Mouse (Mus musculus): Measurements from ENCODE around the gene Irgm1.
A peak's percentile ranks its signal among the peaks of the same experiment; 100 is the strongest.
"Not testable (repeated sequence)": the region's sequence is repeated elsewhere in the genome, so short reads cannot be mapped to it uniquely, and the experiment has no call there.

Gene Irgm1

DNA sequence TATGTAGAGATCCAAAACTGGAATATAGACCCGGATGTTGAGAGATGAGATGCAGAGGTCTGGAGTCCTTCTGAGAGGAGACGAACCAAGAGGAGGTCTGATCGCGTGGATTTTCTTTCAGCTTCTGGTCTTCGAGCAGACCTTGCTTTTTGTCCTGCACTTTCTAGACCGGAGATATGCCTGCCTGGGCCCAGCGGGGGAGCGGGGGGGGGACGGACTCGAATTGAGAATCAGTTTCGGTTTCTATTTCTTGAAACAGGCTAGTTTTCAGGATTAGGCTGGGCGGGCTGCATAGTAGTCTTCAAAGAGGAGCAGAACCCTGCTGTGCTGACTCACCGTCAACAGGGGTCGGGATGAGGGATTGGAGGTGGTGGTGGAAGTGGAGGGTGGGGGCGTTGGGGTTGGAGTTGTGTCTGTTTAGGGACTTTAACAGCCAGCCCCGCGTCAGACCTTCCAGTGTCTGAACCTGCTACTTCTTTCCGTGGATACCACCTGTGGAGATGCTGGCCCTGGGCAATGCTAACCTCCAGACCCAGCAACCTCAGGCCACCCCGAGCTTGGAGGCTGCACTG lies at the start of gene Irgm1:
Irgm1 (minus strand) TSS at position 483 of the 572 bp plus-strand sequence.
- DNase-seq (ENCODE audit: low spot score in 2 of 2): peak in 1 of 2 experiments; percentile 39

DNA sequence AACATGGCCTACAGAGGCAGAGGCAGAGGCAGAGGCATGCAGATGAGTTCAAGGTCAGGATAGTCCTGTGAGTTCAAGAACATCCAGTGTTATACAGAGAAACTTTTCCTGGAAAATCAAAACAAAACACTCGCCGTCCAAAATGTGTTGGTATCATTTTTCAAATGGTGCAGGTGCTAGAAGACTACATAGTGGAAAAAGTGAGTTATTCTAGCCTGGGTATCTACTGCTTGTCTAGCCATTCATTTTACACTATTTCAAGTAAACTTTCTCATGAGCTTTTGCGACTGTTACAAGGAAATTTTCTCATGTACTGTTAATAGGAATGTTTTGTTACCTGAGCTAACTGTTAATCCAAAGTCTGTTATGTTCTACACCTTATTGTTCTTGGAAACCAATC lies 46.9 kb upstream of the Irgm1 start:
- no peak for DNase-seq (ENCODE audit: low spot score in 2 of 2)

- DNase-seq (ENCODE audit: low spot score in 2 of 2): no peak
Measured at GRCm38 (mm10) chr11:48913611-48914010, 42.1 kb upstream of the Irgm1 start.

- DNase-seq (ENCODE audit: low spot score in 2 of 2): no peak
Measured at GRCm38 (mm10) chr11:48908459-48908858, 37.0 kb upstream of the Irgm1 start.

GRCm38 (mm10) chr11:48902021-48902420 lies 30.5 kb upstream of the Irgm1 start, which contains the start of gene Gm5431:
Gm5431 (minus strand) TSS chr11:48902214.
- no peak for DNase-seq (ENCODE audit: low spot score in 2 of 2)

- not testable (repeated sequence) for DNase-seq (ENCODE audit: low spot score in 2 of 2)
Measured at GRCm38 (mm10) chr11:48901567-48901930, 30.1 kb upstream of the Irgm1 start.

DNA sequence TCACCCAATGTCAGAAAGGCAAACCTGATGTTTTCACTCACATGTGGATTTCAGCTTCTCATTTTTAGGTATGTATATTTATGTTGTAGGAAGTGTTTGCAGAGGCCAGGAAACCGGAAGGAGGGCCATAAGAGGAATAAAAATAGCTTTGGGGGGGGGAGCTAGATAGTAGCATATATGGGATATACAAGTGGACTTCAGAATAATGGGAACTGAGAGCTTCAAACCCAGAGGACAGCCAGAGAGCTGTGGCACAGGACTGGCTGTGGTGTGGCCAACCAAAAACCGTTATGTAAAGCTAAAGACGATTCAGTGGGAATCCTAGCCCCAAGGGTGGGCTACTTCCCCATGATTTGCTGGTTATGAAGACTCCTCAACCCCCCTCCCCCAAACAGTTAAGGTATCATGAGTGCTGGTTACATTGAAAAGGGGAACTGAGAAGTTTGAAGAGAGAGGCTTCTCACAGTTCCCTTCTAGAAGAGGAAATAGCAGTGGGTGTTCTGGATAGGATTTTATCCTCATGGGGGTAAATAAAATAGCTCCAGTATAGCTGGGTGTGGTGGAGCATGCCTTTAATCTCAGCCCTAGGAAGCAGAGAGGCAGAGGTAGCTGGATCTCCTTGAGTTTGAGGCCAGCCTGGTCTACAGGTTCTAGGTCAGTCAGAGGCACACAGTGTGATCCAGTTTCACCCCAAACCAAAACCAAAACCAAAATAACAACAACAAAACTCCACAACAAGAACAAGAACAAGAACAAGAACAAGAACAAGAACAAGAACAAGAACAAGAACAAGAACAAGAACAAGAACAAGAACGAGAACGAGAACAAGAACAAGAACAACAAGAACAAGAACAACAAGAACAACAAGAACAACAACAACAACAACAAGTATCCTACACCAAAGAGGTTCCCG lies 29.4 kb upstream of the Irgm1 start:
- DNase-seq (ENCODE audit: low spot score in 2 of 2): not testable (repeated sequence)

GRCm38 (mm10) chr11:48898812-48899431 lies 27.4 kb upstream of the Irgm1 start:
- DNase-seq (ENCODE audit: low spot score in 2 of 2): no peak

DNA sequence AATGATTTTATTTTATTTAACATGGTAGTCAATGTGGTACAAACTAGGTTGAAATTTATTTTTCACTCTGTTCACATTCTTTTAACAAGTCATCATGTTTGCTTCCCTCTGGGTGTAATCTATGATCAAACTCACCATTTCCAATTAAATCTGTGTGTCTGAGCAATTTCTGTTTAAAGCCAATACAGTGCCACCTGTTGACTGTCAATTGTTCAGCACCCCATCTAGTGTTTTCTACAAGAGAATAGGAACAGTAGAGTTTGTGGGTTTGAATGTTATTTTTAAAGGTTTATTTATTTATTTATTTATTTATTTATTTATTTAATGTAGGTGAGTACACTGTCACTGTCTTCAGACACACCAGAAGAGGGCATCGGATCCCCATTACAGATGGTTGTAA lies 5.2 kb upstream of the Irgm1 start:
- no peak for DNase-seq (ENCODE audit: low spot score in 2 of 2)

- not testable (repeated sequence) for DNase-seq (ENCODE audit: low spot score in 2 of 2)
Measured at GRCm38 (mm10) chr11:48875343-48875837, 3.9 kb upstream of the Irgm1 start.

- peak in 1 of 2 experiments; percentile 68 for DNase-seq (ENCODE audit: low spot score in 2 of 2)
Measured at GRCm38 (mm10) chr11:48874465-48874864, 3.0 kb upstream of the Irgm1 start.

DNA sequence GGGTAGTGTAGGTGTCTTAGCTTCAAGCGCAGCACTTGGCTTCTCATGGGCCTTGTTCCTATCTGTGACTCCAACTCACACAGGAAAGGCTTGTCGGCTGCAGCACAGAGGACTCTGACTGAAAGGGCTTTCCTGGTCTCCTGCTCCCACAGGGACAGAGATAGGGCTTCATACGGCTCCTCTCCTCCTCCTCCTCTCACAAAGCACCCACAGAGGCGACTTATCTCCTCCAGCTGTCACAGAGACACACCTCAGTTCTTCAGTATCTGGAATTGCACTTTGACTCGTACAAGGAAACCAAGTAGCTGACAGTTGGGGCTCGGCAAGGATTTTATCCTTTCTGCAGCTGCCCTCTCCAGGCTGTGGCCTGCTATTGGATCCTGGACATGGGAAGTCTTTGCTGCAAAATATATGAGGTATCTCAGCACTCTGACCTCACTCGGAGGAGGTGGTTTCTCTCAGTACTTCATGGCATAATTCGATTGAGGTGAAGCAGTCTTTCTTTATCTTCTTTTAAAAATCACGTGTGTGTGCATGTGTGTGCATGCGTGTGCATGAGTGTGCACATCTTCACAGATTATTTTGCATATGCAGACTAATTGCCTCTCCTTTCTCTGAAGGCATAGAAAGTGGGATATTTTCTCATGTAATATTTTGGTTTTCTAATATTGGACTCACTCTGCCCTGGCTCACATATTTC lies 2.3 kb upstream of the Irgm1 start:
- DNase-seq (ENCODE audit: low spot score in 2 of 2): no peak

GRCm38 (mm10) chr11:48872695-48873300 lies 1.3 kb upstream of the Irgm1 start:
- DNase-seq (ENCODE audit: low spot score in 2 of 2): no peak

- DNase-seq (ENCODE audit: low spot score in 2 of 2): peak in 1 of 2 experiments; percentile 58
Measured at GRCm38 (mm10) chr11:48871817-48872541, 496 bp upstream of the Irgm1 start.

DNA sequence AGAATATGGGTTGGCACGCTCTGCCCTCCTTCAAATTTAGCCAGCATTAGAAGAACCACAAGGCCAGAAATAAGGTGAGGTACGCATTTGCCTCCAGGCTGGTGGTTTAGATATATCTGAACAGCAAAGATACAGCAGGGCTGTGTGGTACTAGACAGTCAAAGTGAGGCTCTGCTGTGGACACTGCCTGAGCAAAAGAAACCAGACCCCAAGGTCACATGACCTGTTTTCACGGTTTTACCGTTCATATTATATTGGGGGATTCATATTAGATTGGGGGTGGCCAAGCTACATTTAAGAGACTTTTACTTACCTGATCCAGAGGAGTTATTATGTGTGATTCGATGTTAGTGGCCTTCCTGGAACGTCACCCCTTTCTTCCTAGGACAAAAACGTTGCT lies 702 bp downstream of the Irgm1 start:
- no peak for DNase-seq (ENCODE audit: low spot score in 2 of 2)

- no peak for DNase-seq (ENCODE audit: low spot score in 2 of 2)
Measured at GRCm38 (mm10) chr11:48869380-48870110, 1.9 kb downstream of the Irgm1 start.

DNA sequence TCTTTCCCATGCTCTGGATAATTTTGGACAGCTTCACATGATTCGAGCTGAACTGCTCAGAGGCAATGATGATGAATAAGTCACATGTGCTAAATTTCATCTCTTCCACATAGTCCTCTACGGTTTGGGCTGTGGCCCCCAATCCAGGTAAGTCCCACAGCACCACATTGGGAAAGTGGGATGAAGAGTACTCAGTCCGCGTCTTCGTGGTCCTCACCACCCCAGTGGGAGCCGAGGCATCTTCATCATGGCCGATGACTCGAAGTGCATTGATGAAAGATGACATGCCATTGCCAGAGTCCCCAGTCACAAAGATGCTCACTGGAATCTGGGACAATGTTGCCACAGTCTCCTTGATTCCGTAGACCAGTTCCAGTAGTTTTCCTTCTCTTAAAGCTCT lies 5.0 kb downstream of the Irgm1 start:
- no peak for DNase-seq (ENCODE audit: low spot score in 2 of 2)

- DNase-seq (ENCODE audit: low spot score in 2 of 2): no peak
Measured at GRCm38 (mm10) chr11:48863808-48864207, 7.7 kb downstream of the Irgm1 start.

DNA sequence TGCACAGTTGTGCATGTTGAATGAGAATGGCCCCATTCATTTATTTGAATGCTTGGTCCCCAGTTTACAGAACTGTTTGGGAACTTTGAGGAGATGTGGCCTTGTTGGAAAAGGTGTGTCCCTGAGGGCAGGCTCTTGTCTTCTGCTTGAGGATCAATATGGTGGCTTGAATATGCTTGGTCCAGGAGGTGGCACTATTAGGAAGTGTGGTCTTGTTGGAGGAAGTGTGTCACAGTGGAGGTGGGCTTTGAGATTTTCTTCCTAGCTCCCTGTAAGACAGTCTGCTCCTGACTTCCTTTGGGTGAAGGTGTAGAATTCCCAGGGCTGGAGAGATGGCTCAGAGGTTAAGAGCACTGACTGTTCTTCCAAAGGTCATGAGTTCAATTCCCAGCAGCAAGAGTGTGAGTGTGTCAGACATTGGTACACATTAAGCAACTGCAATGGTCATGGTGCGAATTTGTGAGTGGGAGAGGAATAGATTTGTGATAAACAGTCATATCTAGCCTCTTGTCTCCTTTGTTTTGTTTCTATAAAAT lies 8.6 kb downstream of the Irgm1 start:
- no peak for DNase-seq (ENCODE audit: low spot score in 2 of 2)

DNA sequence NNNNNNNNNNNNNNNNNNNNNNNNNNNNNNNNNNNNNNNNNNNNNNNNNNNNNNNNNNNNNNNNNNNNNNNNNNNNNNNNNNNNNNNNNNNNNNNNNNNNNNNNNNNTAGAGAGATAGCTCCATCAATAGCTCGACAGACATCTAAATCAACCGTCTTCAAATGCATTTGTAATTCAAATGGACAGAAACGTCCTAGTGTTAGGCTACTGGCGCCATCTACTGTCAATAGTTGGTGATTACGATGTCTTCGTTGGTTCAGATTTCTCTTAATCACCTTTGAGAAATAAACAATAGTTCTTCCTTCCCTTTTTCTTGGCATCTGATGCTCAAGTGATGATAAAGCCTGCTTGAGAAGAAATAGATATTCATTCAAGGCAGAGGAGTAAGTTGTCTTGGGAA lies 12.5 kb downstream of the Irgm1 start:
- DNase-seq (ENCODE audit: low spot score in 2 of 2): peak in 1 of 2 experiments; percentile 74
